In genomic region chr3:107101787-107102651, GRCm38 (mm10) we compare ENCODE assay signal across 7 mouse cellular contexts. TPM values are rescaled to one million over a fixed set of nuclear protein-coding genes. Genes with fewer than 3 reads are reported as not detected.
DNase-seq lines count a peak whose midpoint lies in the region; ATAC-seq and TF ChIP-seq lines count a peak whose summit lies in the region.

No protein-coding gene starts in this region.

- no peaks in the 10 kb centered on the region for H3K36me3 ChIP-seq in ES-Bruce4 (ENCODE audit: control insufficient read depth, insufficient read depth, low read length, poor library complexity, severe bottlenecking)
- H3K36me3 ChIP-seq in heart, embryonic 16.5 days (ENCODE audit: control insufficient read depth, insufficient read depth) = no peaks in the 10 kb centered on the region
- H3K36me3 ChIP-seq in midbrain, embryonic 10.5 days = no peaks in the 10 kb centered on the region
- H3K36me3 ChIP-seq in stomach, postnatal 0 days (ENCODE audit: control insufficient read depth, insufficient read depth, low read length) = no peaks in the 10 kb centered on the region

- H3K9me3 ChIP-seq in ES-Bruce4 (replicated peaks; ENCODE audit: control insufficient read depth, insufficient read depth, low read length, poor library complexity, severe bottlenecking) = no peaks in the 10 kb centered on the region
- H3K9me3 ChIP-seq in heart, embryonic 16.5 days (replicated peaks; ENCODE audit: control insufficient read depth, low read length) = no peaks in the 10 kb centered on the region
- no peaks in the 10 kb centered on the region for H3K9me3 ChIP-seq in midbrain, embryonic 10.5 days (replicated peaks)
- no peaks in the 10 kb centered on the region for H3K9me3 ChIP-seq in stomach, postnatal 0 days (ENCODE audit: control insufficient read depth, low read length)

- no peaks in the 10 kb centered on the region for H3K4me1 ChIP-seq in ES-Bruce4 (ENCODE audit: control insufficient read depth, insufficient read depth, low read length)
- H3K4me1 ChIP-seq in embryonic fibroblast, embryonic 13.5 days (ENCODE audit: control insufficient read depth, insufficient read depth, low read length) = no peaks in the 10 kb centered on the region
- peaks cover 11% of the 10 kb centered on the region for H3K4me1 ChIP-seq in heart, embryonic 16.5 days (ENCODE audit: control insufficient read depth, insufficient read depth, low read length)
- peaks cover 36% of the 10 kb centered on the region for H3K4me1 ChIP-seq in midbrain, embryonic 10.5 days
- H3K4me1 ChIP-seq in stomach, postnatal 0 days (replicated peaks; ENCODE audit: control insufficient read depth, insufficient read depth) = no peaks in the 10 kb centered on the region

- under 1% methylated on average over 53 of the region's 53 CpGs for WGBS in heart, embryonic 16.5 days
- WGBS in midbrain, embryonic 10.5 days = under 1% methylated on average over 53 of the region's 53 CpGs
- WGBS in stomach, postnatal 0 days = 1% methylated on average over 50 of the region's 53 CpGs

- DNase-seq in adrenal gland, postnatal 25 days = peak; percentile 8
- peak; percentile 67 to 71 for DNase-seq in left cerebral cortex, adult 2 months (ENCODE audit: extremely low spot score in 1 of 2, low spot score in 2 of 2)
- peak; percentile 68 for DNase-seq in midbrain, embryonic 10.5 days (ENCODE audit: low spot score)
- peak; percentile 40 for DNase-seq in stomach, postnatal 0 days (ENCODE audit: low spot score)

- no peak for TF ChIP-seq POLR2A in ES-Bruce4 (IDR thresholded peaks at IDR 0.05; ENCODE audit: insufficient read depth, low read length)
- no peak for TF ChIP-seq POLR2A in embryonic fibroblast, embryonic 13.5 days (IDR thresholded peaks at IDR 0.05; ENCODE audit: low read depth, low read length)

- H3K4me3 ChIP-seq in ES-Bruce4 (ENCODE audit: low read depth, low read length) = peak overlapping the region; percentile 69
- peak overlapping the region; percentile 35 for H3K4me3 ChIP-seq in embryonic fibroblast, embryonic 13.5 days (ENCODE audit: insufficient read depth, low read length)
- H3K4me3 ChIP-seq in heart, embryonic 16.5 days (ENCODE audit: low read length) = peak overlapping the region; percentile 66
- peak overlapping the region; percentile 87 for H3K4me3 ChIP-seq in left cerebral cortex, adult 2 months
- H3K4me3 ChIP-seq in midbrain, embryonic 10.5 days = peak overlapping the region; percentile 78
- peak overlapping the region; percentile 44 for H3K4me3 ChIP-seq in stomach, postnatal 0 days (ENCODE audit: low read depth, low read length)

- peak; percentile 45 for ATAC-seq in heart, embryonic 16.5 days (replicated peaks; ENCODE audit: extremely low read depth, insufficient read depth, low FRiP score)
- peak; percentile 51; the same call in 1 of the 2 replicates for ATAC-seq in stomach, postnatal 0 days (ENCODE audit: low FRiP score, low TSS enrichment)

- no peak overlapping the region for H3K27ac ChIP-seq in ES-Bruce4 (ENCODE audit: insufficient read depth, low read length)
- no peak overlapping the region for H3K27ac ChIP-seq in embryonic fibroblast, embryonic 13.5 days (ENCODE audit: insufficient read depth, low read length)
- no peak overlapping the region for H3K27ac ChIP-seq in heart, embryonic 16.5 days (ENCODE audit: low read length)
- H3K27ac ChIP-seq in left cerebral cortex, adult 2 months = peak overlapping the region; percentile 99
- peak overlapping the region; percentile 76 for H3K27ac ChIP-seq in midbrain, embryonic 10.5 days (replicated peaks)
- H3K27ac ChIP-seq in stomach, postnatal 0 days (replicated peaks) = 0 out of 2 replicates have a peak overlapping the region, but pooled peaks have one; percentile 24

- no peak for TF ChIP-seq CTCF in ES-Bruce4 (IDR thresholded peaks at IDR 0.05; ENCODE audit: low read depth, low read length)
- TF ChIP-seq CTCF in embryonic fibroblast, embryonic 13.5 days (IDR thresholded peaks at IDR 0.05; ENCODE audit: borderline replicate concordance, insufficient read depth, low read length) = no peak
- TF ChIP-seq CTCF in left cerebral cortex, adult 2 months (IDR thresholded peaks at IDR 0.05) = no peak; the same call in 1 of the 2 replicates
- TF ChIP-seq CTCF in stomach, postnatal 0 days (IDR thresholded peaks at IDR 0.05; ENCODE audit: low read depth) = no peak

- peak overlapping the region; percentile 99 for H3K4me2 ChIP-seq in heart, embryonic 16.5 days (ENCODE audit: low read depth, low read length)
- peak overlapping the region; percentile 81 for H3K4me2 ChIP-seq in stomach, postnatal 0 days (replicated peaks; ENCODE audit: low read depth)

- H3K27me3 ChIP-seq in ES-Bruce4 (ENCODE audit: control insufficient read depth, insufficient read depth, low read length, poor library complexity, severe bottlenecking) = peaks cover 14% of the 10 kb centered on the region
- H3K27me3 ChIP-seq in heart, embryonic 16.5 days (ENCODE audit: control insufficient read depth, insufficient read depth, low read length) = peaks cover 61% of the 10 kb centered on the region
- H3K27me3 ChIP-seq in midbrain, embryonic 10.5 days (ENCODE audit: low read depth, poor library complexity, severe bottlenecking) = peaks cover 59% of the 10 kb centered on the region
- peaks cover 2% of the 10 kb centered on the region; the same call in 1 of the 2 replicates for H3K27me3 ChIP-seq in stomach, postnatal 0 days (ENCODE audit: control insufficient read depth, insufficient read depth, low read length)

- intact Hi-C loops in left cerebral cortex, adult 2 months (cut with DNase I) = loop anchor here (2.0 to 10.0 kb wide), 2 partner anchors 47 to 363 kb away; no protein-coding TSS in a partner anchor

- TF ChIP-seq EP300 in ES-Bruce4 (IDR thresholded peaks at IDR 0.05; ENCODE audit: insufficient read depth, low read depth, low read length) = no peak
- TF ChIP-seq EP300 in stomach, postnatal 0 days (optimal IDR thresholded peaks at IDR 0.05) = no peak

- H3K9ac ChIP-seq in ES-Bruce4 (ENCODE audit: low read depth, poor library complexity, severe bottlenecking) = 0 out of 2 replicates have a peak overlapping the region, but pooled peaks have one; percentile 12
- H3K9ac ChIP-seq in heart, embryonic 16.5 days (ENCODE audit: low read length) = peak overlapping the region; percentile 65
- peak overlapping the region; percentile 51 for H3K9ac ChIP-seq in stomach, postnatal 0 days (ENCODE audit: low read length)

RNA-seq across cellular contexts. Expression of gene Kcna2, which starts 1.1 kb away (rescaled TPM):
- 0.15 and 0.35 TPM in 2 replicates for polyA plus RNA-seq in ES-Bruce4 (2011; ENCODE audit: insufficient read depth, insufficient read length, low read depth, missing spikeins)
- 0.95 and 1.2 TPM in 2 replicates for total RNA-seq in adrenal gland, postnatal 25 days (2021)
- polyA plus RNA-seq in embryonic fibroblast, embryonic 13.5 days (2011; ENCODE audit: insufficient read length, low read depth, missing spikeins) = 0.07 TPM in 1 of 2 replicates, not detected in the other
- polyA plus RNA-seq in heart, embryonic 16.5 days (2015; fragmentation: Nextera tagmentation; extraction: Ambion mirVana) = 0.05 and 0.07 TPM in 2 replicates
- 100 to 1,000 TPM; 156 to 162 TPM for total RNA-seq in left cerebral cortex, adult 2 months (2021)
- polyA plus RNA-seq in midbrain, embryonic 10.5 days (2016; fragmentation: Nextera tagmentation; extraction: Ambion mirVana) = 0.10 and 0.11 TPM in 2 replicates
- 0.13 and 0.16 TPM in 2 replicates for polyA plus RNA-seq in stomach, postnatal 0 days (2015; fragmentation: Nextera tagmentation; extraction: Ambion mirVana)

Comparison
In these comparisons a context has a peak if more than half of its experiments do, and no peak if none do; other contexts are left out.
1. H3K27ac ChIP-seq: peak in left cerebral cortex, adult 2 months (single experiment), midbrain, embryonic 10.5 days (single experiment) and stomach, postnatal 0 days (single experiment); none in ES-Bruce4 (single experiment), embryonic fibroblast, embryonic 13.5 days (single experiment) and heart, embryonic 16.5 days (single experiment).
2. H3K4me3 ChIP-seq: peak in every context shown above with its lines; median percentile 87 in left cerebral cortex, adult 2 months; 78 in midbrain, embryonic 10.5 days; 69 in ES-Bruce4; 66 in heart, embryonic 16.5 days; 44 in stomach, postnatal 0 days; 35 in embryonic fibroblast, embryonic 13.5 days.
3. H3K9ac ChIP-seq: peak in every context shown above with its lines; median percentile 65 in heart, embryonic 16.5 days; 51 in stomach, postnatal 0 days; 12 in ES-Bruce4.
4. DNase-seq: peak in every context shown above with its lines; median percentile 69 in left cerebral cortex, adult 2 months; 68 in midbrain, embryonic 10.5 days; 40 in stomach, postnatal 0 days; 8 in adrenal gland, postnatal 25 days.